Mouse (Mus musculus): ENCODE results near the gene Rpl13.

DNA sequence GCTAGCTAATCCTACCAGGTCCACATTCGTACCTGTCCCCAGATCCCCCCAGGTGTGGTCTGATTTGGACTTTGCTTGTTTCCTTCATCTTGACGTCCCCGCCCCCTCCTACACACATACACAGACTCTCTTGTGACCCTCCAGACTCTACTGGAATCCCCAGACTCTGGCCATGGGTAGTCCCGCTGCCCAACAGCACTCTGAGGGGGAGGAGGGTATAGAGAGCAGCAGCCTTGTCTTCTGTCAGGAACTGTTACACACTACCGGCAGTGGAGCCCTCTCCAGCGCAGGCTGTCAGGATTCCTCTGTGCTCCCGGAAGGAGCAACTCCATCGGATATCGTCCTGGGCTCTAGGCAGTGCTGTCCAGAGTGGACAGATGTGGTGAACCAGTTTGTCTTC, 28.9 kb downstream of the Rpl13 start:
- no peak for TF ChIP-seq CTCF (conservative IDR thresholded peaks at IDR 0.05; ENCODE audit: low read length)
- TF ChIP-seq NANOG (IDR thresholded peaks at IDR 0.05; ENCODE audit: borderline replicate concordance, low read length): no peak
- TF ChIP-seq POU5F1 (IDR thresholded peaks at IDR 0.05; ENCODE audit: borderline replicate concordance, low read length): no peak

Measured in E14TG2a.4 (cell line).